Mouse (Mus musculus): ENCODE data around the gene 1700013F07Rik. TPM values are rescaled to one million over a fixed set of nuclear protein-coding genes. Genes with fewer than 3 reads are reported as not detected.

The 1700013F07Rik gene
- polyA plus RNA-seq, 1 experiment from 2014 or later = 0.65 TPM

Small RNAs within 50 kb of the gene (microRNA-seq; reads per million reads assigned to microRNA genes)
- gene Gm22860 = not detected

Other genes with a start within 250 kb of the 1700013F07Rik start
- gene Mybphl, start 169.2 kb upstream of the 1700013F07Rik start, polyA plus RNA-seq (2014; fragmentation: Nextera tagmentation; extraction: Ambion mirVana) = not detected in 2 replicates
- 39.3 and 44.4 TPM in 2 replicates for gene Psrc1, start 150.3 kb upstream of the 1700013F07Rik start, polyA plus RNA-seq (2014; fragmentation: Nextera tagmentation; extraction: Ambion mirVana)
- 20.6 and 21.9 TPM in 2 replicates for gene Celsr2, start 118.6 kb upstream of the 1700013F07Rik start, polyA plus RNA-seq (2014; fragmentation: Nextera tagmentation; extraction: Ambion mirVana)
- gene Sars, start 88.9 kb upstream of the 1700013F07Rik start, polyA plus RNA-seq (2014; fragmentation: Nextera tagmentation; extraction: Ambion mirVana) = 115 and 129 TPM in 2 replicates
- gene 5330417C22Rik, start 2.4 kb downstream of the 1700013F07Rik start, polyA plus RNA-seq (2014; fragmentation: Nextera tagmentation; extraction: Ambion mirVana) = 7.4 and 15.0 TPM in 2 replicates
- gene Tmem167b, start 28.3 kb downstream of the 1700013F07Rik start, polyA plus RNA-seq (2014; fragmentation: Nextera tagmentation; extraction: Ambion mirVana) = 41.1 and 46.0 TPM in 2 replicates
- 44.5 and 46.8 TPM in 2 replicates for gene Taf13, start 37.5 kb downstream of the 1700013F07Rik start, polyA plus RNA-seq (2014; fragmentation: Nextera tagmentation; extraction: Ambion mirVana)
- 14.0 and 15.3 TPM in 2 replicates for gene Wdr47, start 57.1 kb downstream of the 1700013F07Rik start, polyA plus RNA-seq (2014; fragmentation: Nextera tagmentation; extraction: Ambion mirVana)
- 83.0 and 87.1 TPM in 2 replicates for gene Clcc1, start 119.8 kb downstream of the 1700013F07Rik start, polyA plus RNA-seq (2014; fragmentation: Nextera tagmentation; extraction: Ambion mirVana)
- gene Gpsm2, start 188.2 kb downstream of the 1700013F07Rik start, polyA plus RNA-seq (2014; fragmentation: Nextera tagmentation; extraction: Ambion mirVana) = 58.5 and 63.4 TPM in 2 replicates
- 0.24 and 0.41 TPM in 2 replicates for gene Aknad1, start 205.5 kb downstream of the 1700013F07Rik start, polyA plus RNA-seq (2014; fragmentation: Nextera tagmentation; extraction: Ambion mirVana)

All from stomach, embryonic 14.5 days (tissue).